Mouse (Mus musculus) cerebellum, adult 11 months (tissue): ENCODE measurements around the gene Ddx58.

Source experiments
- DNase-seq: peaks from one replicate; pipeline ENCODE4 v3.0.0; 2022

The Ddx58 gene

DNA sequence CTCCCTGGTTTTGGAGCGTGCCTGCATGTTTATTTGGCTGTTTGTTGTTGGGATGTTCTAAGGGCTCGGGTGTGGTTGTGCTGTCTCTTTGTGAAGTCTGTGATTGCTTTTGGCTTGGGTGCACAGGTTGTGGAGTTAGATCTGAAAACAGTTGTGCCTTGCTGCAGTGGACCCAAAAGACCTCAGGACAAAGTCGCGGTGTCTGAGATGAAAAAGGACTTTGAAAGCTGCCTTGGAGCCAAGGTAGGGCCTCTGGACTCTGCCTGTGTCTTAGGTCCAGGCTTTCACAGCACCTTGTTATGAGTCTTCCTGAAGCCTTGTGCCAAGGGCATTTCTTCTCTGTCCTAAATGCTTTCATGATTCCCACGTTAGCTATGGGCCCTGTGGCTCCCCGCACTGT lies 59.6 kb downstream of the Ddx58 start:
- DNase-seq, result no peak

DNA sequence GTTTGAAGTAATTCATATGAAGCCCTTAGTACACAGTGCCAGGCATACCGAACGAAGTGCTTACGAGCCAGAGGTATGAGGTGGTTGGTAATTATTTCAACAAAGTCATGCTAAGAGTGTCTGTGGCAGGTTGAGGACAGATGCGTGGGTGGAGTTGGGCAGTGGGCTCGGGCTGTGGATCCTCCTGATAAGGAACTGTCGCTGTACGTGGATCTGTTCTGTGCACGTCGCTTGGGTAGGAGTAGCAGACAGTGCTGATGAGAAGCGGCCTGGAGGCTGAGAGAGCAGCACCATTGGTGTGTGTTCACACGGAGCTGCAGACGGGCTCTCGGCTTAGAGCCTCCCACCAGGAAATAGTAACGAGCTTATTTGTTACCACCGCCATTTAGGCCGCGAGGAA lies 61.0 kb downstream of the Ddx58 start:
- no peak for DNase-seq

DNA sequence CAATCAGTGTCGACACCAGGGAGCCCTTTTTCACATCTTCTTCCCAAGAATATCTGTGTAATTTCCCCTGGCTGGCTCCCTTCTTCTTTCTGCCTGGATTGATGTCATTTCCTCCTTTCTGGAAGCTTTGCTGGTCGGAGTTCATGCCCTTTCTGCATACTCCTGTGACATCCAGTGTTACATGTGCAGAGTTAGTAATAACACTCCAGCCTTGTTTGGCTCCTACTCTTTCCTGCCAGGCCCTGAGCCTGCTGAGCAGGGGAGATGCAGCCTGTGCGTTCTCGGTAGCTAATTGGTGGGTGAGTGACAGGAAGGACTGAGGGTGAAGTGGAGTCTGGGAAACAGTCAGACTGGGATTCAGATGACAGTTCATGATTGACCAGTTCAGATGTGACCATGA lies 65.3 kb downstream of the Ddx58 start:
- no peak for DNase-seq

DNA sequence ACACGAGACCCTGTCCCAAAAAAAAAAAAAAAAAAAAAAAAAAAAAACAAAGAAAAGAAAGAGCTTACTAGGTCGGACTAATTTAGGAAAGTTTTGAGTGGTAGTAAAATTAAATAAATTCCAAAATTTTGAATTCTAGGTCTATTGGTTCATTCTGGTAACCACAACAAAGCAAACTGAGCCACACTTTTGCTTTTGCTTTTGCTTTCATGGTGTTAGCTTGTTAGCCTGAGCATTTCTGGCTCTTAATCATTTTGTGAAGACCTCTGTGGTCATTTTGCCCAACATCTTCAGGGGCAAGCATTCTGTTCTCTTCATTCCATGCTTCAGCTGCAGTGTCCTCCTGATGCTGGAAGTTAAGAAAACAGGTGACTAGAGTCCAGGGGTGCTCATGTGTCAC lies 67.3 kb downstream of the Ddx58 start:
- DNase-seq, result no peak

DNA sequence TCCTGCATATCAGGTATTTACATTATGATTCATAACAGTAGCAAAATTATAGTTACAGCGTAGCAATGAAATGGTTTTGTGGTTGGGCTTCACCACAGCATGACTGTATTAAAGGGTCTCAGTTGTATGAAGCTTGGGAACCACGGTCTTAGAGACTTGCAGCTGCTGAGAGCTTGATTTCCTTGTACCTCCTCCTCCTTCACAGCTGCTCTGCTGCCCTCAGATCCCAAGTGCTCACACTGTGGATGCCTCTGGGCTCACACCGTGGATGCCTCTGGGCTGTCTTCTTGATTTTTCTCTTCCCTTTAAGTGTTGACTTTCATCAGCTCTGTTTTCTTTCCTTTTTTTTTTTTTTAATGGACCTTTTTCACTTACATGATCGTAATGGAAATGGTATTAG lies 68.2 kb downstream of the Ddx58 start:
- DNase-seq, result no peak

DNA sequence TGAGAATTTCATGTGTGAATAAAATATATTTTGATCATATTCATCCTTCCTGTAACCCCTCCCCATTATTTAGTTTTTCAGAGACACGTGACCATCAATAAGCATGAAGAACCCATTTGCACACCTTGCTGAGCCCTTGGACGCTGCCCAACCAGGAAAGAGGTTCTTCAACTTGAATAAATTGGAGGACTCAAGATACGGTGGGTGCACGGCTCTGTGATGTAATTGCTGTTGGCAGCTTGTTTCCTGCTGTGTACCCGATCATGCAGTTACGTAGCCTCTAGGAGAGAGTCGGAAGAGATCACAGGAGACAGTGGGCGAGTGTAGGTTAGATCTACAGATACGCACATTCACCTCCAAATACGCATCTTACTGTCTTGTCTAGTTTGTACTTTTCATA lies 76.0 kb downstream of the Ddx58 start:
- DNase-seq, result no peak

GRCm38 (mm10) chr4:40160591-40161434 lies 78.8 kb downstream of the Ddx58 start:
- DNase-seq, result no peak

- no peak for DNase-seq
Measured at GRCm38 (mm10) chr4:40158224-40158540, 81.4 kb downstream of the Ddx58 start.

- DNase-seq, result no peak
Measured at GRCm38 (mm10) chr4:40157500-40158223, 82.0 kb downstream of the Ddx58 start.

GRCm38 (mm10) chr4:40156582-40157499 lies 82.8 kb downstream of the Ddx58 start:
- DNase-seq, result no peak

GRCm38 (mm10) chr4:40156153-40156552 lies 83.5 kb downstream of the Ddx58 start:
- no peak for DNase-seq

DNA sequence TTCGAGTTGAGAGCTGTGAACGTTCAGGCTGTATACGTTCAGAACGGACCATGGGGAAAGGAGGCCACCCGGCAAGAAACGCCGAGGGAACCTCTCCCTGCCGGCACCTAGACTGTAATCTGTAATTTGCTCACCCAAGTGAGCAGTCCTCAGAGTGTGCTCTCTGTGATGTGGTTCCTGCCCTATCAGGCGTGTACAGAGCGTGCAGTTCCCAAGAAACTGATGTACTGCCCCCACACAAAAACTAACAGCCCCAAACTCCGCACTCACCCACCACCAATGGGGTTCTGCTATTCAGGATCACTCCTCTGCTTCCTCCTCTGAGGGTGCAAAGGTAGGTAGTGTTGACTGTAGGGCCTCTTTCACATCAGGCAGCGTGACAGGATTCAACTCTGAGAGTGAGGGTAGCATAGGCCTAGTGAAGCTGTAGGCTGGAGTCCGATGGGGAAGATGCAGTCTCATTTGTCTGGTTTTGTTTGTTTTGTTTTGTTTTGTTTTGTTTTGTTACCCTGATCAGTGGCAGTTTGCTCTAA lies 84.1 kb downstream of the Ddx58 start:
- no peak for DNase-seq

DNA sequence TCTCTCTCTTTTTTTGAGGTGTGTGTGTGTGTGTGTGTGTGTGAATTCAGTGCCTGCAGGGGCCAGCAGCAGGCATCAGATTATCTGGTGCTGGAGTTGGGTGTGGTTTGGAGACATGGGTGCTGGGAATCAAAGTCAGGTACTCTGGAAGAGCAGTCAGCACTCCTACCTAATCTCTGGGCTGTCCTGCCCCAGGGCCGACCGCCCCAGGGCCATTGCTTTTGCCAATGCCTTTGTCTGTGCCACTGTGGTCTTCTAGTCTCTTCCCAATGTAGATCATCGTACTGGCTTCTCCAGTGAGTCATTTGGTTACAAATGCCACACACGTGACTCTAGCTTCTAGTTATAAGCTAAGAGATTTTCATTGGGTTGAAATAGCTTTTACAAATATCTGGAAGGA lies 84.9 kb downstream of the Ddx58 start:
- no peak for DNase-seq
